Mouse (Mus musculus) layer of hippocampus, postnatal 14 days (tissue): ENCODE measurements around the gene Bcr. TPM values are rescaled to one million over a fixed set of nuclear protein-coding genes. Genes with fewer than 3 reads are reported as not detected.
A peak's percentile ranks its signal among the peaks of the same experiment; 100 is the strongest.

Experiments
- DNase-seq, 2 experiments: peaks; one replicate each; pipeline ENCODE4 v3.0.0; 2021 to 2022; ENCODE audit warnings: low spot score in 2 of 2, mixed read lengths in 1 of 2
- total RNA-seq, 2 experiments: library from RNA; stranded (reverse); gene quantifications; 2 replicates each; pipeline ENCODE4 v1.2.3; 2021

Bcr gene
- total RNA-seq, 2 experiments from 2014 or later: 75.0 to 83.2 TPM

DNA sequence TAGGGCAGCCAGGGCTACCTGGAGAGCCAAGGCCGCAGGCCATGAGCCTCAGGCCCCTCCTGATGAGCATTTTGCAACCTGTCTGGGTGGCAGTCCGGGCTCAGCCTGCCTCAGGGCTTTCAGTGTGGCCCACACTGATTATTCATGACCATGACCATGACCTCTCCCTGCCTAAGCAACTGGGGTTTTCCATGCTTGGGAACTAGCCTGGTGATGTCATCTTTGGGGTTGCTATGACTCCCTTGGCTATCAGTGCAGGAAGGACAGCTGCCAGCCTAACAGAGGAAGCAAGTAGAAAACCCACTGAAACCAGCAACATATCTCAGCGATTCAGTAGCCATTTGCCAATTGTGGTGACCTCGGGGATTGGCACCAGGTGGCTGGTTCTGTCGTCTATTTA is 60.6 kb downstream of the Bcr start:
- peak; percentile 64 to 82 for DNase-seq

DNA sequence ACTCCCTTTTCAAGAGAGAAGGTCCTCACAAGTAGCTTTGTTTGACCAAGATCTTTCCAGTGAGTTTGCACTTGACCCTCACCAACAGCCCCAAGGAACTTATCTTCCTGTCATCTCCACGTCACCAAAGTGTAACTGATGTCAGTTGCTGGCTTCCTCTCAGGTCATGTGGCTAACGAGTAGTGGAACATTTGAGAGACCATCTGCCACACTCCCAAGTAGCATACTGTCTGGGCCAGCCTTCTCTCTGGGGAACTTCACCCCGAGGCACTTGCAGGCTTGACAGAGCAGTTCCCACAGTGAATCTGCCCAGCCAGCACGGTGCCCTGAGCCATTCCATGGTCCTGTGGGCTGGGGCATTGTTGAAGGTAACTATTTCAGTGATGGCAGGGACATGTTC is 65.2 kb downstream of the Bcr start:
- peak in 1 of 2 experiments; percentile 61 for DNase-seq

DNA sequence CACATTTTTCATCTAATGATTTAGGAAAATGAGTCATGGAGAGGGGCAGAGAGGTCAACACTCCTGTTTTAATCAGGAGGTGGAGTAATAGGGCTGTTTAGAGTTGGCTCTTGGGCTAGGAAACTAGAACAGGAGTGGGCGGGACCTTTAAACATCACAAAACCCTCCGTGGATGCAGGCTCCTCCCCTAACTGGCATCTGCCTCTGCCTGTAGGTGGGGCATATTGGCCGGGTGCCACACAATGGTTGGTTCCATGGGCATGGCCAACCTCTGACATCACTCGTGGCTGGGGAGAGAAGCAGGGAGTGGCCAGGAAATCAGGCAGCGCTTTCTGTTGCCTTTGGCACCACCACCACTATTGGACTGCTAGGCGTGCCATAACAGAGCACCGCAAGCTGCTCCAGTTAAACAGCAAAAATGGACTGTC is 68.9 kb downstream of the Bcr start:
- DNase-seq: no peak

DNA sequence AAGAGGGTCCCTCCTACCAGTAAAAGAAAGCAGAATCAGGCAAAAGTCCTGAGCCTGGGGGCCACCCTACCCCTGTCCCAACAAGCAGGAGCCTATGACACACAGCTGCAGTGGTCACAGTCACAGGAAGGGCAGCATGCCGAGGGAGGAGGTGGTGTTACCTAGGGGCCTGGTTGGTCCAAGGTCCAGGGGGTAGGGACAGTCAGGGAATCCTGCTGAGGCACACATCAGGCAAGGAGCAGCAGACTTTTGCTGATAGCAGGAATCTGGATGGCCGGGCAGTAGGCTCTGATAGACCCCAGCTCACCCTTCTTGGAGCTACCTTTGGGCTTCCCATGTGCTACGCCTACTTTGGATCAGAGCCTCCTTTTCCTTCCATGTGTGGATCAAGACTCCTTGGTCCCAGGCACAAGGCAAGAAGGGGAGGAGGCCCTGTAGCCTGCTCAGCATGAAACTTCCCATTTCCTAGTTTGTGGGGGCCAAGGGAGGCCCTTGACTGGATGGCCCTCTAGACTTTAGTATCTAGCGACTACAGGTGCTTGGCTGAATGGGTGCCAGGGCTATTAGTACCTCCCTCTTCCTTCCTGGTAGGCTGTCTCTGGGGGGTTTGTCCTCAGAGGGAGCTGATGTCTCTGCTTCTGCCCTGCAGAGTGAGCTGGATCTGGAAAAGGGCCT is 70.1 kb downstream of the Bcr start:
- no peak for DNase-seq

DNA sequence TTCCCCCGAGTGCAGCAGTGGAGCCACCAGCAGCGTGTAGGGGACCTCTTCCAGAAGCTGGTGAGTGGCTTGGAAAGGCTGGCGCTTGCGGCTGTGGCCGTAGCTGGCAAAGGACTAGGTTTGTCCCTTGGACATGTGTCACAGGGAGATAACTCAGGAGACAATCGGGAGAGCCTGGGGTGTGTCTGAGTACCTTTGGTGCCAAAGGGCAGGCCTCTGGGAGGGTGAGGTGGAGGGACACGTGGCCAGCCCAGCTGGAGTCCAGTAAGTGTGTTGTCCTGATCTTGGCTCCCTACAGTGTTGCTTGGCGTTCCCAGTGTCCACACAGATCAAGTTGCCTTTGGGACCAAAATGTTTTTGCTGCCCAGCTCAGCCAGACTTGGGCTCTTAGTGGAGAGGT is 71.2 kb downstream of the Bcr start:
- DNase-seq: no peak

DNA sequence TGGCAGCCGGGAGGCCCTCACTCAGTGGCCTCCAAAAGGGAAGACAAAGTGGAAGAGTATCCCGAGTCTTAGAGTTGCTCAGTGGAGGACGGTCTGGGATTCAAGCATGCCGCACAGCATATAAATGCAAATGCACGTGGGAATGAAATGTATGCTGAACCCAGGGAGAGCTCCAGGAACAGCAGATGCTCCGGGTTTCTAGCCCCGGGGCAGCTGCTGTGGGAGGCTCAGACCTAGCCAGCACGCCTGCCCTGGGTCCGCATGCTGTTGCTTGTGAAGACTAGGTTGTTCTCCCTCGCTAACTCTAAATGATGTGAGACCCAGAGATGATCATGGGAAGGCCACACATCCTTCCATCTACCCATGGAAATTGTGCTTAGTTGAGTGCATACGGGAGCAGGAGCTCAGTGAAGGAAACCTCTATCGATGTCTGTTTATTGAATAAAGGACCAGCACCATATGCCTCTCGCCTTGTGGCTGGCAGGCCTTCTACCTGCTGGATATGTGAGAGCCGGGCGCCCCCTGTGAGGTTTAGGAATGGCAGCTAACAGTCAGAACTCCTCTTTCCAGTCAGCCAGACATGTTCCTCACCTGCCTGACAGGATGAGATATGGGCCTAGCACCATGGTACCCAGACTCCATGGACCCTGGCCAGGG is 74.6 kb downstream of the Bcr start:
- DNase-seq: peak in 1 of 2 experiments; percentile 55

DNA sequence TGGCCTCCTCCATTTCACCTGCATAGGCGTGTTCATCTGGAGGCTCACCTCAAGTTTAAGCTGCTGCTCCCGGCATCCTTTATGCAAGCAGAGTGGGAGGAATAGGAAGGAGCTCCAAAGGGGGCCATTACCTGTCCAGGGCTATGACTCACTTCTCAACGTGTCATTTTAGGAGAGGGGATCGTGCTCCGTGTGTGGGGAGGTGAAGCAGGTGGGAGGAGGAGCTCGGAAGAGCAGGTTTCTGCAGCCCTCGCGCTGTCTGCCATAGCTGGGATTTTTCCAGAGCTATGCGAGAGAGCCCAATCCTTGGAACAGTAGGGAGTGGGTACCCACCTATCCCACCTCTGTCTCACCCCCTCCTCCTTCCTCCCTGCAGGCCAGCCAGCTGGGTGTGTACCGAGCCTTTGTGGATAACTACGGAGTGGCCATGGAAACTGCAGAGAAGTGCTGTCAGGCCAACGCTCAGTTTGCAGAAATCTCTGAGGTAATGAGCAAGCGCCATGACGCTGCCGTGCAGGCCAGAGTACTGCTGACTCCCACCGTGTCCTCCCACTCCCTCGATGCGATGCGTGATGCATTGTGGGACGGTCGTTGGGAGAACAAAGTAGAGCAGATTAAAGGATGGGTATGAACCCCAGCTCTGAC is 75.2 kb downstream of the Bcr start:
- no peak for DNase-seq

DNA sequence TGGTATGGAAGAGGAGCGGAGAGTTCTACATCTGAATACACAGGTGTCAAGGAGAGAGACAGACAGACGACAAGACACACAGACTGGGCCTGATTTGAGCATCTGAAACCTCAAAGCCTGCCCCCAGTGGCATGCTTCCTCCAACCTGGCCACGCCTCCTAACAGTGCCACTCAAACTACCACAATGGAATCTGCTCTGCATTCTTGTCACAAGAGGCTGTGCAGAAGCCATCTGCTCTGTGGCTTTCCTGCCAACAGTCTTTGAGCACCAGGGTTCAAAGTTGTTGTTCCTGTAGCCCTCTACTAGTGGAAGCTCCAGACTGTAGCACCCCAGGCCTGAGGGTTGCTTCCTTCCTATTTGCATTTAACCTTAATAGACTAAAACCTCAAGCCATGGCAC is 76.8 kb downstream of the Bcr start:
- DNase-seq: no peak

DNA sequence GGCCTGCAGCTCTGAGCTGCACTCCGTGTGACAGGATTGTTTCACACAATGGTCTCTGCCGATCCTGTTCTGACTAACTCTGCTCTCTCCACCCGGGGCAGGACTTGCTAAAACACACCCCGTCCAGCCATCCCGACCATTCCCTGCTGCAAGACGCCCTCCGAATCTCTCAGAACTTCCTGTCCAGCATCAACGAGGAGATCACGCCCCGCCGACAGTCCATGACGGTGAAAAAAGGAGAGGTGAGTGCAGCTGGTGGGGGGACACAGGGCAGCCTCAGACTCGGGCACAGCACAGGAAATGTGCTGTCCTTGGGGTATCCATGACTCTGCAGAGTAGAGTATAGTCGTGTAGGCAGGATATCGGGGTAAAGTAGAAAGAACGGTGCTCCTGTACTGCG is 84.8 kb downstream of the Bcr start:
- DNase-seq: no peak

DNA sequence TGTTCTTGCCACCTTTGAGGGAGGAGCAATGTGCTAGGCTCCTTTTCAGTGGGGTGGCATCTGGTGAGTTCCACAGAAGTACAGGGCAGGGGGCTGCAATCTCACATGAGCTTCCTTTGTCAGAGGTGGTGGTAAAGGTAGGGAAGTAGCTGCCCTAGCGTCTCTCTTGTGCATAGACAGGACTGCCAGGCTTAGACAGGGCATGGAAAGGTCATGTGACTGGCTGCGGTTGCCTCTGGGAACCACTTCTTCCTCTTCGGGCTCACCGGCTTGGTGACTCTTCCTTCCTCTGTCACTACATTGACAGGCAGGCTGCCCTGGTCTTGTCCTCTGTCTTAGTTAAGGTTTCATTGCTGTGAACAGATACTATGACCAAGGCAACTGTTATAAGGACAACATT is 85.6 kb downstream of the Bcr start:
- no peak for DNase-seq

DNA sequence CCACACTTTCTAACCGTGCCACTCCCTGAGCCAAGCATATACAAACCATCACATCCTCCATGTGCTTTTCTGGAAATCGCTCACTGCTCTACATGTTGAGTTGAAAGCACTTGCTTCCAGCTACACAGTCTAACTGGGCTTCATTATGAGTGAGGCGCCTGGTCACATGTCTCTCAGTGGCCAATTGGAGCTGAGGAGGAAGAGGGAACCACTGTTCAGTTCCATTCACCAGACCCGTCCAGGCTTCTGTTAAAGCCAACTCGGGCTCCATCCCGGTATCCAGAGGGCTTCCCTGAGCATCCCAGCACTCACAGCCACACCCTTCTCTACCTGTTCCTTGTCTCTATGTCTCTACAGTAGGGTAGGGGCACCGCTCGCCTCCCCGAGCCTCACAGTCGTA is 86.2 kb downstream of the Bcr start:
- DNase-seq: no peak

DNA sequence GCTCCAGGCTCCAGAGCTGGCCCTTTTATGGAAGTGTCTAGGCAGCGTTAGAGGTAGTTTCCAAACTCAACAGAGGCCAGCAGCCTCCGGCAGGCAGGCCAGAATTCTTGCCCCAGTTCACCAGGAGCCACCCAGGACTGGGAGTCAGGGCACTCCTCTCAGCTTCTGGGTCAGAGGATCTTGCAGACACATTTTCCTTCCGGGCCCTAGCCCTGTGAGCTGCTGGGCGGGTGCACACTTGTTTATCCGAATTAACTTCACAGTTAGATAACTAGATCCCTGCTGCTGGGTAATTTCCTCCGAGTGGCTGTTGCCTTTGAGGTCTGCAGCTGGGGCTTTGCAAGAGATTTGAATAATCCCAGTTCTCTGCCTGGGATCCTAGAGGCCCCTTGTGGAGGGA is 87.9 kb downstream of the Bcr start:
- no peak for DNase-seq

DNA sequence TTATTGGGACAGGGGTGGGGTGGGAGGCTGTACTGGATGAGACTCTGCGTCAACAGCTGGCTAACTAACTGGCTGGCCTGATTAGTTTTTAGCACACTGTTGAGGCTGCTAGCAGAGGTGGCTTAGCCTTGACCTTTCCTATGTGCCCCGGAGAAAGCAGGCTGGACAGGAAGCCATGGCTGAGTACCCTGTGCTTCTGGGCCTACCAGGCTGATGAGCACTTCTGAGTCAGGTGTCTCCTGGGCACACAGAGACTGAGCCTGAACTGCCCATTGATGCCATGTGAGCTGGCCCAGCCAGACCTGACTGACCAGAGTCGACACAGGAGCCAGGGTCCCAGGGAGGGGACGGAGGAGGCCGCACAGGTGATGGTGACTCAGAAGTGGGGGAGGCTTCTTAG is 90.0 kb downstream of the Bcr start:
- no peak for DNase-seq

DNA sequence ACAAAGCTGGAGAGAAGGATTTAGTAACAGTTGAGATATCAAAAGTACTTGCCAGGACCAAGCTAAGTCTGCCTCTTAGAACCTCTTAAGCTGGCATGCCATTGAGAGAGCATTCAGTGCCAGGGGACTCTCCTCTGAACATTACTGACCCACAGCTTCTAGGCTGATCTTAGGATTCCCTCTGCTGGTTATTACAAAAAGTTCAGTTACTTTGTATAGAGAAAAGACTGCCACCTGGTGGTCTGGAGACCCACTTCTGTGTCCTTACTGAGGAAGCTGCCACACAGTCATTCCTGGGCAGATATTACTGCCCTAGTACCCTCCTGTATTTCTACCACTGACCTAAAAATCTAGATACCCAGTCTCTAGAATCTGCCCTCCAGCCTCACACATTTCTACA is 90.9 kb downstream of the Bcr start:
- DNase-seq: peak; percentile 71 to 94

DNA sequence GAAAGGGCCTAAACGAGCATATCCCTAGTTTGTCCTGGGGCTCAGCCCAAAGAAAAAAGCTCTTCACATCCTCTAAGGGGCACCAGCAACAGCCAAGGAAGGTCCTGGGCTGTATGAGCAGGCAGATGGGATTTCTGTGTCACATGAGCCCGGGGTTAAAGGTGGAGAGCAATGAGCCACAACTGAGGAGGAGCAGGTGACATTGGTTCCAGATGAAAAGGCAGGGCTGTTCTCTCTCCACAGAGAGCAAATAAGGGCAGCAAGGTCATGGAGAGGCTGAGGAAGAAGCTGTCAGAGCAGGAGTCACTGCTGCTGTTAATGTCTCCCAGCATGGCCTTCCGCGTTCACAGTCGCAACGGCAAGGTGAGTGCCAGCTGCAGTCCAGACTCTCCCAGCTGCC is 96.4 kb downstream of the Bcr start:
- DNase-seq: no peak

DNA sequence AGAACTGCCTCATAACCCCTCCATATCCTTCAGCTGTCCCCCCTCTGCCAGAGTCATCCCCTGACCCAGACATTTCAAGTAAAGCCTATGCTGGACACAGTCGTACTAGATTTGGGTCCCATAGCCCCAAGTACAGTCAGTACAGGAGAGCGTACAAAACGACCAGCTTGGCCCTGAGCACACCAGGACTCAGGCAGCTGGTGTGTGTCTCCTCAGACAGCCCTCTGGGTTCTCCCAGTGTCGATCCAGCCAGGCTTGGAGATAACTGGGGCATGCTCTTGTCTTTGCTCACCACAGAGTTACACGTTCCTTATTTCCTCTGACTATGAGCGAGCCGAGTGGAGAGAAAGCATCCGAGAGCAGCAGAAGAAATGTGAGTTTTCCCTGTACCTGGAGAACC is 97.3 kb downstream of the Bcr start:
- DNase-seq: no peak

DNA sequence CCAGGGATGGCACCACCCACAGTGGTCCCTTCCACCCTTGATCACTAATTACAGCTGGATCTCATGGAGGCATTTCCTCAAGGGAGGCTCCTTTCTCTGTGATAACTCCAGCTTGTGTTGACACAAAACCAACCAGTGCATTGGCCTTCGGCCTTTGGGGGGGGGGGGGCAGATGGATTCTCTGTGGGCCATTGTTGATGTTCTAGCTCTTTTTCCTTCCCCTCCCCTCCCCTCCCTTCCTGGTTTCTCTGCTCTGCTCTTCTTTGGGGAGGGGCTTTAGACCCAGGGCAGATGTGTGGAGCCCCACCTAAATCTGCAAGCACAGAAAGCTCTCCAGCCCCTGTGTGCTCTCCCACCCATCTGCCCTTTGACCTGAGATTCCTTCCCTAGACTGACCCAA is 98.0 kb downstream of the Bcr start:
- DNase-seq: no peak

DNA sequence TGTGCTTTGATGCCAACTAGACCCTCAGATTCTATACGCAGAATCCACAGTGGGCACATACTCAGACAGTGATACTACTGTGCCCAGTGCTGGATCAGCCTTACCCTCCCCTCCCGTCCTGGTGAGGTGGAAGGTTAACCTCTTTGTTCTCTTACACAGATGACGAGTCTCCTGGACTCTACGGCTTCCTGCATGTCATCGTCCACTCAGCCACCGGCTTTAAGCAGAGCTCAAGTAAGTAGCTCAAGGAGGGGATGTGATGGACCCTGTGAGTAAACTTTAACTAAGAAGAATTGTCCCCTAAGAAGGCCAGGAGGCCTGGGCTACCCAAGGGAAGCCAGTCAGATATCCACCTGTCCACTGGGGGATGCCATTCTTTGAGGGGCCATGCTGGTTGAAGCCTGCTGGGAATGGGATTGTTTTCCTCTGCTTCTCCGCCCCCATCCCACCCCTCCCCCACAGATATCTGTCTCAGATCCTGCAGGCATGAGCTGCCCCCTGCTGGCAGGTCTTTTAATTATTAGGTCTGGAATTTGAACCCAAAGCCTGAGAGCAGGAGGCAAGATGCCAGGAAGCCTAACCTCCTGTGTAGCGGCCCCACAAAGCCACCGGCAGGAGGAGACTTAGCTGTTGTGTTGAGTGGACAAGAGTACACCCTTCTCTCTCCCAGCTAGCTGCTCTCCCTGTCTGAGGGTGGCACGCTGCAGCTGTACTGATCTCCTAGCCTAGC is 99.9 kb downstream of the Bcr start:
- no peak for DNase-seq

DNA sequence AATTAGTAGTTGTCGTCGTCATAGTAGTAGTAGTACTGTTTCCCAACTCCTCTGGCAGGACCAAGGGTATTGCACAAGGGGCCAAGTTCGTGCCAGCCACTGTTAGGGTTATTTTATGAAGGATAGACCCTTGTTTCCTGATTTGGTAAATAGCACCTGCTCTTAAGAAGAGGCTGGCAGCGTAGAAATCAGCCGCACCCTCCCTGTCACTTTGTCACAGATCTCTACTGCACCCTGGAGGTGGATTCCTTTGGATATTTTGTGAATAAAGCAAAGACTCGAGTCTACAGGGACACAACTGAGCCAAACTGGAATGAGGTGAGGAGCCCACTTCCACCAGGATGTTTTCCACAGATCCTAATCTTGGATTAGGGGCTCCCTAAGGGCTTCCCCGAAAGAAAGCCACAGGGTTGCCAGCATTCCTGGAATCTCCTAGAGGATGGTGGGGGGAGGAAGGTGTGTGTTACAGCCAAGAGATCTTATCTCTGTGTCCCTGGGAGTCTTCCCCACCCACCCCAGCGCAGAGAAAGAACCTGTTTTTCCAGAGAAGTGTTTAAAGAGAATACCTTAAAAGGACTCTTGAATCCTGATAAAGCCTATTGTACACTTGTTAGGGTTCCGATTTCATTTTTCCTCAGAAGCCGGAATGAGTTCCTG is 105.6 kb downstream of the Bcr start:
- DNase-seq: no peak

DNA sequence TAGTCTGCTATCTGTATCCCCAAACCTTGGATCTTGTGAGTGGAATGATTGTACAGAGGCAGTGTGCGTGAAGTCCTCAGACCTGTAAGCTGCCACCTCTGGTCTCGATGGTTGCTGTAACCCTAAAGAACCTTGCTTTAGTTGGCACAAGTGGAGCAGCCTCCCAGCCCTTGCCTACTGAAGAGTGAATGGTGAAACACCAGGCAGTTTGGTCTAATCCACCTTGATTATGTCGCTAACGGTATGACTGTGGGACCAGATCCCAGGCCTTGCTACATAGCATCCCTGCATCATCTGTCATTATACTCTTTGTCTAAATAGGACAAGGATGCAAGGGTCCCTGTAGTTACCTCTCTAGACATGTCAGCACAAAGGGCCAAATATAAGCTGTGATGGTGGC is 106.2 kb downstream of the Bcr start:
- no peak for DNase-seq

DNA sequence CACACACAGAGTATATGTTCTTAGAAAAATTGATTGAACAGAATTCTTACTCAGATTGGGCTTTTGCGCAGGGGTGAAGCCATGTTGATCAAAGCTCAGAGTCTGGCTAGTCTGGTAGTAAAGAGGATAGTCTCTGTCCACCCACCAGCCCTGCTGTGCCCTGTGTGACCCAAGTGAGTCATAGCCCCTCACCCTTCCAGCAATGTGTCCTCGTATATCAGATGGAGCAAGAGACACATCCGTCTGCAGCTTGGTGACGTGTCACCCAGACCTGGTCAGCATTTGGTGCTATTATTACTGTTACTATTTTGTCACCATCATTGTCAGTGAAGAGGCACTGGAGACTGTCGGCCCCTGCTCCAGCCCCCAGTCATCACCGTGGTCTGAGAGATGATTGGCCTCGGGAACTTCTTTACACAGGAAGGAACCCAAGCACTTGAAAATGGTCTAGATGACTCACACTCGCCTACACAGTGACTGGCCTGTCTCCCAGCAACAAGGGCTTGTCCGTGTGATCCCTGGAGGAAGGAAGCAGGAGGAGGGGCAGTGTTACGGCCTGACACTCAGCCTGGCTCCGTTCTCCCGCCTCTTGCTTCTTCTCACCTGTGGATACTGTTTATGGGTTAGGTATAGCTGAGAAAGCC is 109.9 kb downstream of the Bcr start:
- no peak for DNase-seq
